Comparison of ENCODE assay signal across 8 mouse cellular contexts in genomic region chrX:8096068-8096786, GRCm38 (mm10). TPM values are rescaled to one million over a fixed set of nuclear protein-coding genes. Genes with fewer than 3 reads are reported as not detected.
DNase-seq lines count a peak whose midpoint lies in the region; ATAC-seq lines count a peak whose summit lies in the region.
"Not testable (repeated sequence)": the region's sequence is repeated elsewhere in the genome, so short reads cannot be mapped to it uniquely, and the experiment has no call there.

No protein-coding gene starts in this region.

- peaks cover 22% of the 10 kb centered on the region for H3K4me1 ChIP-seq in megakaryocyte, embryonic 14.5 days

- H3K36me3 ChIP-seq in megakaryocyte, embryonic 14.5 days (replicated peaks; ENCODE audit: low read length), result not testable (repeated sequence)

- intact Hi-C loops in left cerebral cortex, postnatal 4 days (cut with DNase I), result not testable (repeated sequence)

- ATAC-seq in erythroblast, adult 5-6 weeks (replicated peaks; ENCODE audit: low FRiP score, poor library complexity, severe bottlenecking), result peak; percentile 88

- H3K27me3 ChIP-seq in megakaryocyte, embryonic 14.5 days (replicated peaks), result not testable (repeated sequence)

- peak overlapping the region; percentile 89 for H3K4me3 ChIP-seq in megakaryocyte, embryonic 14.5 days (replicated peaks)

- DNase-seq in adrenal gland, postnatal 36 days, result peak; percentile 71 to 87
- DNase-seq in heart, adult 9 months (ENCODE audit: low spot score in 2 of 2), result peak; percentile 90 to 94
- peak; percentile 90 for DNase-seq in kidney, adult 11 months
- DNase-seq in left cerebral cortex, postnatal 4 days, result peak; percentile 71
- DNase-seq in right cerebral cortex, postnatal 14 days, result peak; percentile 74
- peak; percentile 80 to 84 for DNase-seq in urinary bladder, postnatal 4 days (ENCODE audit: low spot score in 2 of 2)

- not testable (repeated sequence) for H3K9me3 ChIP-seq in megakaryocyte, embryonic 14.5 days

RNA-seq across cellular contexts. Expression of gene Was, which starts 5.9 kb away (rescaled TPM):
- 1 to 10 TPM; 1.7 to 2.3 TPM for total RNA-seq in adrenal gland, postnatal 36 days (2021)
- 24.4 and 27.2 TPM in 2 replicates for total RNA-seq in erythroblast, adult 5-6 weeks (2015; ENCODE audit: low replicate concordance)
- 19.1 and 27.3 TPM in 2 replicates for total RNA-seq in erythroblast, adult 5-6 weeks (2017; ENCODE audit: low replicate concordance)
- total RNA-seq in left cerebral cortex, postnatal 4 days (2021), result under 1 TPM; 0.42 to 0.94 TPM
- polyA plus RNA-seq in megakaryocyte, embryonic 14.5 days (2012; ENCODE audit: insufficient read depth, low replicate concordance), result 450 and 808 TPM in 2 replicates

RNA-seq across cellular contexts. Expression of gene Suv39h1, which starts 21.7 kb away (rescaled TPM):
- 10 to 100 TPM; 11.0 to 15.1 TPM for total RNA-seq in adrenal gland, postnatal 36 days (2021)
- 13.1 and 20.9 TPM in 2 replicates for total RNA-seq in erythroblast, adult 5-6 weeks (2015; ENCODE audit: low replicate concordance)
- 24.1 and 25.7 TPM in 2 replicates for total RNA-seq in erythroblast, adult 5-6 weeks (2017; ENCODE audit: low replicate concordance)
- total RNA-seq in left cerebral cortex, postnatal 4 days (2021), result 10 to 100 TPM; 35.0 to 36.7 TPM
- 0.99 and 3.9 TPM in 2 replicates for polyA plus RNA-seq in megakaryocyte, embryonic 14.5 days (2012; ENCODE audit: insufficient read depth, low replicate concordance)

RNA-seq across cellular contexts. Expression of gene Wdr13, which starts 36.5 kb away (rescaled TPM):
- total RNA-seq in adrenal gland, postnatal 36 days (2021), result 10 to 100 TPM; 63.2 to 64.0 TPM
- total RNA-seq in erythroblast, adult 5-6 weeks (2015; ENCODE audit: low replicate concordance), result 3.1 and 7.7 TPM in 2 replicates
- 7.9 and 15.5 TPM in 2 replicates for total RNA-seq in erythroblast, adult 5-6 weeks (2017; ENCODE audit: low replicate concordance)
- total RNA-seq in left cerebral cortex, postnatal 4 days (2021), result 100 to 1,000 TPM; 214 to 224 TPM
- polyA plus RNA-seq in megakaryocyte, embryonic 14.5 days (2012; ENCODE audit: insufficient read depth, low replicate concordance), result 23.4 and 38.2 TPM in 2 replicates

RNA-seq across cellular contexts. Expression of gene Rbm3, which starts 49.5 kb away (rescaled TPM):
- 100 to 1,000 TPM in 1 of 2 experiments, 10 to 100 TPM in 1; 97.4 to 129 TPM for total RNA-seq in adrenal gland, postnatal 36 days (2021)
- total RNA-seq in erythroblast, adult 5-6 weeks (2015; ENCODE audit: low replicate concordance), result 309 and 358 TPM in 2 replicates
- 298 and 314 TPM in 2 replicates for total RNA-seq in erythroblast, adult 5-6 weeks (2017; ENCODE audit: low replicate concordance)
- 100 to 1,000 TPM; 346 to 406 TPM for total RNA-seq in left cerebral cortex, postnatal 4 days (2021)
- polyA plus RNA-seq in megakaryocyte, embryonic 14.5 days (2012; ENCODE audit: insufficient read depth, low replicate concordance), result 3.2 and 96.3 TPM in 2 replicates

Comparison
In these comparisons a context has a peak if more than half of its experiments do, and no peak if none do; other contexts are left out.
1. Peak in every context shown above with its lines: DNase-seq, ATAC-seq and H3K4me3 ChIP-seq.
2. RNA of gene Was, which starts 5.9 kb away (total RNA-seq): 19.1 to 27.3 TPM in erythroblast, adult 5-6 weeks; 1.7 to 2.3 TPM in adrenal gland, postnatal 36 days and 0.42 to 0.94 TPM in left cerebral cortex, postnatal 4 days; every median in the first group is over 4 times any median in the second.